Mouse (Mus musculus) spleen, adult 12 weeks (tissue): ENCODE measurements around the gene Xk.
A peak's percentile ranks its signal among the peaks of the same experiment; 100 is the strongest.
"Not testable (repeated sequence)": the region's sequence is repeated elsewhere in the genome, so short reads cannot be mapped to it uniquely, and the experiment has no call there.

Experiments
- DNase-seq: peaks from one replicate; pipeline ENCODE4 v3.0.0; 2022; ENCODE audit warnings: low spot score

The Xk gene

GRCm38 (mm10) chrX:9316457-9316856 lies 43.9 kb downstream of the Xk start:
- DNase-seq: not testable (repeated sequence)

GRCm38 (mm10) chrX:9327954-9328353 lies 55.4 kb downstream of the Xk start:
- DNase-seq: not testable (repeated sequence)

GRCm38 (mm10) chrX:9332366-9332962 lies 59.9 kb downstream of the Xk start:
- peak; percentile 6 for DNase-seq

DNA sequence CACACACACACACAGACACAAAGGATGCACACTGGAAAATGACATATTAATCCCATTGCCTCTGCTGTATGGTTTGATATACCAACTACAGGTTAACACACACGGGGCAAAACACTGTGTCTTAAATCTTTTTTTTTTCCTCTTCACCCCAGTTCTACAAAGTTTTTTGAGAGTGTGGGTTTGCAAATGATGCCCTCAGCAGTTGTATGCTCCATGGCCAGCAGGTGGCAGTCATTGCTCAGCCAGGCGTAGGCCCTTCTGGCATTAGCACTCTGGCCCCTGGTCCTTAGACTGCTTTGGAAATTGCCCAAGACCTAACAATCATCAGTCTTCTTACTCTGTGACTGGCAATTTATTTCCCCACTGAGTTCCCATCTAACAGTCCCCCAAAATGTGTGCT lies 60.5 kb downstream of the Xk start:
- DNase-seq: peak; percentile 24

- not testable (repeated sequence) for DNase-seq
Measured at GRCm38 (mm10) chrX:9334996-9335395, 62.4 kb downstream of the Xk start.

GRCm38 (mm10) chrX:9350327-9350726 lies 77.8 kb downstream of the Xk start, which contains the start of gene H2al1k:
H2al1k (plus strand) TSS chrX:9350627.
- not testable (repeated sequence) for DNase-seq
